Mouse (Mus musculus): Measurements from ENCODE around the gene Ros1. TPM values are rescaled to one million over a fixed set of nuclear protein-coding genes. Genes with fewer than 3 reads are reported as not detected.

Ros1 gene
- total and polyA plus RNA-seq, 2 experiments from 2014 or later = not detected

DNA sequence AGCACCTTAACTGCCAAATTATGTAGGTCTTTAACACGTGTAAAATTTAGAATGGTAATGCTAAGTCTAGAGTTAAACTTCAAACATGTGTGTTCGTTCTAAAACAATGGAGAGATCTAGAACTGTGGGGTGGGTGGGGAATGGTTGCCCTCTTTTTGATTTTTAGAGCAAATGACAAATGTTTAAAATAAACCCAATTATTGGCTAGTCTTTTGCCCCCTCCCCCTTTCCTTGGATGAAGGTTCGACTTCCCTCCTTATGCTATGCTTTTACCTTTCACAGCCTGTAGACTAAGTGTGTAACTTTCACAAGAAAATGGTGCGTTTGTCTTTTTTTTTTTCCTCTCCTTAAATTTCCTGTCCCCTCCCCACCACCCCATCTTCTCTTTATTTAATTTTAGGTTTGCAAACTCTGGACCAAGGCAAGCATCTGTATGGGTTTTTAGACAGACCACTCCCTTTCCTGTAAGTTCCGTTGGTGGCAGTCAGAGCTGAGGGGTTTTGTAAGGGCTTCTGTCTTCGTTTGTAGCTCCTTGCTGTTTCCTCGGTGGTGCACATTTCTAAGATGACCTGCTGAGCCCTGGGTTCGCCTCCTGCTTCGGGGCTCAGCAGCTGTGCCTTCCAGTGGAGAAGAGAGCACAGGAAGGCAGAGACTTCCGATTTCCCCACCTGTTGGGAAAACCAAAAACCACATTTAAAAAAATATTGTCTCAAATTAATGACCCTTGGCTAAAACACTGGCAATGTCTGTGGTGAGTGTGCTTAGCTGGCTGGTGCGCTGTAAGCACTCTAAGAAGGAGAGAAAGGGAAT is 166.3 kb downstream of the Ros1 start:
- Histone ChIP-seq H3K4me3 (ENCODE audit: low read depth, low read length) (no peak overlapping the region), H3K27ac (ENCODE audit: low read depth, low read length) (no peak overlapping the region), H3K4me1 (ENCODE audit: insufficient read depth, low read length) (peaks cover 7% of the 10 kb centered on the region), H3K9me3 (ENCODE audit: low read length) (no peaks in the 10 kb centered on the region), H3K36me3 (ENCODE audit: insufficient read depth, low read length) (no peaks in the 10 kb centered on the region), H3K9ac (replicated peaks; ENCODE audit: low read length, poor library complexity, severe bottlenecking) (no peak overlapping the region), H3K27me3 (ENCODE audit: insufficient read depth, low read length) (peaks cover 65% of the 10 kb centered on the region), H3K4me2 (ENCODE audit: low read depth, low read length, poor library complexity, severe bottlenecking) (no peak overlapping the region)
- 3% methylated on average over 11 of the region's 11 CpGs for WGBS
- TF ChIP-seq CTCF (IDR thresholded peaks at IDR 0.05) = no peak
- DNase-seq (ENCODE audit: low spot score) (no peak), ATAC-seq (ENCODE audit: low FRiP score) (no peak)

- Histone ChIP-seq H3K4me1 (ENCODE audit: insufficient read depth, low read length) (peaks cover 8% of the 10 kb centered on the region), H3K27me3 (ENCODE audit: insufficient read depth, low read length) (peaks cover 75% of the 10 kb centered on the region), H3K27ac (ENCODE audit: low read depth, low read length) (no peak overlapping the region), H3K4me2 (ENCODE audit: low read depth, low read length, poor library complexity, severe bottlenecking) (peak overlapping the region; percentile 88), H3K9me3 (ENCODE audit: low read length) (no peaks in the 10 kb centered on the region), H3K4me3 (ENCODE audit: low read depth, low read length) (peak overlapping the region; percentile 47), H3K9ac (replicated peaks; ENCODE audit: low read length, poor library complexity, severe bottlenecking) (0 out of 2 replicates have a peak overlapping the region, but pooled peaks have one; percentile 33), H3K36me3 (ENCODE audit: insufficient read depth, low read length) (no peaks in the 10 kb centered on the region)
- peak; percentile 67 for ATAC-seq (ENCODE audit: low FRiP score)
- 1% methylated on average over 64 of the region's 68 CpGs for WGBS
- DNase-seq (ENCODE audit: low spot score) = no peak
- no peak for TF ChIP-seq CTCF (IDR thresholded peaks at IDR 0.05)
Observed at GRCm38 (mm10) chr10:52027161-52028035, 167.6 kb downstream of the Ros1 start.

DNA sequence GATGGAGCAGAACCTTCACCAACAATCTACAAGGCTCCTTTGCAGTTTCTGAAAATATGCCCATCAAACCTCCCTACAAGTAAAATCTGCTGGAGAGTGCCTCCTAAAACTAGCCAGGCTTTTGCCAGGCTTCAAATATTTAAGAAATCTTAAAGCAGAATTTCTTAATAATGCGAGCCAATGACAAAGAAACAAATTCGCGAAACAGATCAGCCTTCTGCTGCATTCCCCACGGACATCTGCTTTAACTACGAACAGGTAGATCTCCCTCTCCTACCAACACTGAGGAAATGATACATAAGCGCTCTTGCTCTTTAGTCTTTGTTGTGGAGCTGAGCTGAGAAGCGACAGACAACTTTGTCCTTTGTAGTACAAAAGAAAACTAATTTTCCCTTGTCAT is 169.2 kb downstream of the Ros1 start:
- Histone ChIP-seq H3K36me3 (ENCODE audit: insufficient read depth, low read length) (no peaks in the 10 kb centered on the region), H3K9me3 (ENCODE audit: low read length) (no peaks in the 10 kb centered on the region), H3K4me3 (ENCODE audit: low read depth, low read length) (no peak overlapping the region), H3K27ac (ENCODE audit: low read depth, low read length) (no peak overlapping the region), H3K4me1 (ENCODE audit: insufficient read depth, low read length) (peaks cover 9% of the 10 kb centered on the region), H3K4me2 (ENCODE audit: low read depth, low read length, poor library complexity, severe bottlenecking) (no peak overlapping the region), H3K9ac (replicated peaks; ENCODE audit: low read length, poor library complexity, severe bottlenecking) (no peak overlapping the region), H3K27me3 (ENCODE audit: insufficient read depth, low read length) (peaks cover 78% of the 10 kb centered on the region)
- ATAC-seq (ENCODE audit: low FRiP score) (no peak), DNase-seq (ENCODE audit: low spot score) (no peak)
- no peak for TF ChIP-seq CTCF (IDR thresholded peaks at IDR 0.05)
- 14% methylated on average over 7 of the region's 7 CpGs for WGBS

GRCm38 (mm10) chr10:52025291-52025690 is 169.8 kb downstream of the Ros1 start:
- Histone ChIP-seq H3K4me3 (ENCODE audit: low read depth, low read length) (no peak overlapping the region), H3K27ac (ENCODE audit: low read depth, low read length) (no peak overlapping the region), H3K9me3 (ENCODE audit: low read length) (no peaks in the 10 kb centered on the region), H3K9ac (replicated peaks; ENCODE audit: low read length, poor library complexity, severe bottlenecking) (no peak overlapping the region), H3K4me1 (ENCODE audit: insufficient read depth, low read length) (peaks cover 9% of the 10 kb centered on the region), H3K27me3 (ENCODE audit: insufficient read depth, low read length) (peaks cover 81% of the 10 kb centered on the region), H3K4me2 (ENCODE audit: low read depth, low read length, poor library complexity, severe bottlenecking) (no peak overlapping the region), H3K36me3 (ENCODE audit: insufficient read depth, low read length) (no peaks in the 10 kb centered on the region)
- 0% methylated on average over 1 of the region's 1 CpGs for WGBS
- no peak for DNase-seq (ENCODE audit: low spot score)
- TF ChIP-seq CTCF (IDR thresholded peaks at IDR 0.05) = no peak
- ATAC-seq (ENCODE audit: low FRiP score) = no peak

DNA sequence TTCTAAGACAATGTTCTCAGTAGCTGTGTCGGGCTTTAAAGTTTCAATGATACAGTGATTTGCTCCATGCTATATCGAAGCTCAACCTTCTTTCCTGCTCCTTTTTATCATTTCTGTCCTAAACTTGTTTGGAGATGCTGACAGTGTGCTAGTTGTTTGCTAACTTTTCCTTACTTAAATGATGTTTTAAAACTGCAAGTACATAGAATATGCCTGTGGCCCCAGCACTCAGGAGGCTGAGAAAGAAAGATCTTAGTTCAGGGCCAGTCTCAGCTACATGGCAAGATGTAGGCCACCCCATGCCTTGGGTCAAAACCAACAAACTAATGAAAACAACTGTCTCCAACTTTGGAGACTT is 171.0 kb downstream of the Ros1 start:
- ATAC-seq (ENCODE audit: low FRiP score) = no peak
- TF ChIP-seq CTCF (IDR thresholded peaks at IDR 0.05) = no peak
- Histone ChIP-seq H3K9ac (replicated peaks; ENCODE audit: low read length, poor library complexity, severe bottlenecking) (no peak overlapping the region), H3K27me3 (ENCODE audit: insufficient read depth, low read length) (peaks cover 78% of the 10 kb centered on the region), H3K27ac (ENCODE audit: low read depth, low read length) (no peak overlapping the region), H3K4me1 (ENCODE audit: insufficient read depth, low read length) (peaks cover 9% of the 10 kb centered on the region), H3K36me3 (ENCODE audit: insufficient read depth, low read length) (no peaks in the 10 kb centered on the region), H3K4me3 (ENCODE audit: low read depth, low read length) (no peak overlapping the region), H3K9me3 (ENCODE audit: low read length) (no peaks in the 10 kb centered on the region), H3K4me2 (ENCODE audit: low read depth, low read length, poor library complexity, severe bottlenecking) (no peak overlapping the region)
- WGBS = 16% methylated on average over 2 of the region's 2 CpGs
- DNase-seq (ENCODE audit: low spot score) = no peak

Measured in midbrain, postnatal 0 days (tissue).